Mouse (Mus musculus) left cerebral cortex, postnatal 4 days (tissue): Measurements from ENCODE around the gene Ms4a4d. TPM values are rescaled to one million over a fixed set of nuclear protein-coding genes. Genes with fewer than 3 reads are reported as not detected.
A peak's percentile ranks its signal among the peaks of the same experiment; 100 is the strongest.
"Not testable (repeated sequence)": the region's sequence is repeated elsewhere in the genome, so short reads cannot be mapped to it uniquely, and the experiment has no call there.

Experiments
- DNase-seq: peaks from one replicate; pipeline ENCODE4 v3.0.0-alpha.2; 2022
- intact Hi-C: fragments of 180-260 bp; cut with DNase I; formaldehyde crosslinking; loops from one replicate; pipeline ENCODE4 v1.15.1; 2025
- total RNA-seq, 2 experiments: library from RNA; stranded (reverse); gene quantifications; 2 replicates each; pipeline ENCODE4 v1.2.3; 2021

Ms4a4d gene
- total RNA-seq = not detected

GRCm38 (mm10) chr19:11536593-11536992 is at the start of gene Ms4a4d:
Gene Ms4a4d (plus strand): TSS chr19:11536801.
- intact Hi-C loops = no loop called here
- DNase-seq = no peak

GRCm38 (mm10) chr19:11491406-11492189 is 45.0 kb upstream of the Ms4a4d start:
- no peak for DNase-seq
- intact Hi-C loops = no loop called here

- intact Hi-C loops = no loop called here
Measured at GRCm38 (mm10) chr19:11492671-11493070, 43.9 kb upstream of the Ms4a4d start.

GRCm38 (mm10) chr19:11494519-11494918 is 42.1 kb upstream of the Ms4a4d start:
- intact Hi-C loops = no loop called here
- no peak for DNase-seq

More at GRCm38 (mm10) chr19:11492671-11493070, 43.9 kb upstream of the Ms4a4d start:
- no peak for DNase-seq

- no peak for DNase-seq
- intact Hi-C loops = no loop called here
Measured at GRCm38 (mm10) chr19:11496361-11496760, 40.2 kb upstream of the Ms4a4d start.

GRCm38 (mm10) chr19:11497300-11497699 is 39.3 kb upstream of the Ms4a4d start:
- intact Hi-C loops, DNase-seq: not testable (repeated sequence)

GRCm38 (mm10) chr19:11500796-11501195 is 35.8 kb upstream of the Ms4a4d start:
- intact Hi-C loops = no loop called here
- DNase-seq = no peak

GRCm38 (mm10) chr19:11501326-11501725 is 35.3 kb upstream of the Ms4a4d start:
- intact Hi-C loops = no loop called here
- no peak for DNase-seq

GRCm38 (mm10) chr19:11504857-11505256 is 31.7 kb upstream of the Ms4a4d start:
- DNase-seq = no peak
- intact Hi-C loops = no loop called here

- intact Hi-C loops = no loop called here
- no peak for DNase-seq
Measured at GRCm38 (mm10) chr19:11513458-11513857, 23.1 kb upstream of the Ms4a4d start.

- no peak for DNase-seq
- intact Hi-C loops = no loop called here
Measured at GRCm38 (mm10) chr19:11516246-11516645, 20.4 kb upstream of the Ms4a4d start, which contains the start of gene Ms4a6b. Gene Ms4a6b (plus strand): TSS chr19:11516512.

GRCm38 (mm10) chr19:11516845-11517244 is 19.8 kb upstream of the Ms4a4d start:
- intact Hi-C loops = no loop called here
- DNase-seq = no peak

- DNase-seq, intact Hi-C loops: not testable (repeated sequence)
Measured at GRCm38 (mm10) chr19:11517373-11517772, 19.2 kb upstream of the Ms4a4d start.

- intact Hi-C loops, DNase-seq: not testable (repeated sequence)
Measured at GRCm38 (mm10) chr19:11518356-11518755, 18.2 kb upstream of the Ms4a4d start.

- intact Hi-C loops = no loop called here
- DNase-seq = no peak
Measured at GRCm38 (mm10) chr19:11520146-11520545, 16.5 kb upstream of the Ms4a4d start.

GRCm38 (mm10) chr19:11533421-11533820 is 3.2 kb upstream of the Ms4a4d start:
- DNase-seq = no peak
- intact Hi-C loops = no loop called here

- intact Hi-C loops = no loop called here
- DNase-seq = no peak
Measured at GRCm38 (mm10) chr19:11533888-11534445, 2.6 kb upstream of the Ms4a4d start.

- intact Hi-C loops = no loop called here
- DNase-seq = peak; percentile 7
Measured at GRCm38 (mm10) chr19:11537336-11537735, 735 bp downstream of the Ms4a4d start.

- intact Hi-C loops, DNase-seq: not testable (repeated sequence)
Measured at GRCm38 (mm10) chr19:11540166-11540821, 3.7 kb downstream of the Ms4a4d start.

GRCm38 (mm10) chr19:11544383-11544782 is 7.8 kb downstream of the Ms4a4d start:
- DNase-seq, intact Hi-C loops: not testable (repeated sequence)

- no peak for DNase-seq
- intact Hi-C loops = no loop called here
Measured at GRCm38 (mm10) chr19:11547911-11548310, 11.3 kb downstream of the Ms4a4d start.

GRCm38 (mm10) chr19:11554726-11555125 is 18.1 kb downstream of the Ms4a4d start:
- no peak for DNase-seq

More at GRCm38 (mm10) chr19:11554726-11555125, 18.1 kb downstream of the Ms4a4d start:
- intact Hi-C loops = no loop called here
